Mouse (Mus musculus) neural tube, embryonic 10.5 days (tissue): ENCODE data around the gene Lhcgr.
A peak's percentile ranks its signal among the peaks of the same experiment; 100 is the strongest.
"Not testable (repeated sequence)": the region's sequence is repeated elsewhere in the genome, so short reads cannot be mapped to it uniquely, and the experiment has no call there.

Experiments
- DNase-seq: peaks from one replicate; pipeline ENCODE4 v3.0.0-alpha.2; 2017; ENCODE audit warnings: low spot score; ENCODE audit errors: extremely low spot score

Lhcgr gene

DNA sequence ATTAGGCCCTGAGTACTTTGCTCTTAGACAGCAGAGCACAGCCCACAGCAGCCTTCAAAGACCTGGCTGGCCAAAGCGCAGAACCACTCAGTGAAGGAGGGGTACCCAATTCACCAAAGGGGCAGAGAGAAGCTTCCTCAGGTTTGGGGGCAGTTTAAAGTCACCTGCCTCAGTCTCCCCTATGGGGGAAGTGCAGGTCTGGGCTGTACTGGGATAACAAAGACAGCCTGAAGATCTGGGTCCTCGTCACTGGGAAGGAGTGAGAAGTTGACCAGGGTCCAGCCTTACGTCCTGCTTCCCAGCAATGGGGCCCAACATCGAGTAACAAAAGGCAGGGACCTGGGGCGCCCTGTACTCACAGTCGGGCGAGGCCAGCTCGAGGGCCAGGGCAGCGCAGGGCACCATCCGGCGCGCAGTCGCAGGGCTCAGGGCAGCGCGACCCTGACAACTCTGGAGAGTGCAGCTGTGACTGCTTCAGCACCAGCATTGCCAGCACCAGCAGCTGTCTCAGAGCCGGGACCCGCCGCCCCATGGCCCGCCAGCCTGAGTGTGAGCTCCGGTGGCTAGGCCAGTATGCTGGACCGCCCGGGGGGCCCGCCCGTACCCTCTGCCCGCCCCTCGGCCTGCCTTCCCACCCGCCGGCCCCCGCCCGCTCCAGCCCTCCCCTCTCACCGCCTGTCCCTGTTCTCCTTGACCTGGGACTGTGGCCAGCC, at the start of gene Lhcgr:
Lhcgr (minus strand) TSS at position 551 of the 713 bp plus-strand sequence.
- DNase-seq = peak; percentile 36

DNA sequence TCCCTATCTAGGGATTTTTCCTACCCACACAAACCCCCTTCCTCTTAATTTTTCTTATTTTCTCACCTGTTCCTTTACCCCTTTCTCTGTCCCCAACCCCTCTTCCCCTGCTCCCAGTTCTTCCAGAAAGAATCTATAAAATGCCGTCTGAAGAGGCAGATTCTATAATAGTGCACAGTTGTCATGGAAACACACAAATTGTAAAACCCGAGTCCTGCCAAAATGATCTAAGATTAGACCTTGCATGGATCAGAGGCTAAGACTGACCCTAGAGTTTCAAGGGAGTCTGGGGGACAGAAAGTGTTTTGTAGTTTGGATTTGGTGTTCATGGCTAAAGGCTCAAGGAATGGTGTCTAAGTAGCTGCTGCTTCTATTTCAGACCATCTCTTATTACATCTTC, 25.8 kb upstream of the Lhcgr start:
- no peak for DNase-seq

DNA sequence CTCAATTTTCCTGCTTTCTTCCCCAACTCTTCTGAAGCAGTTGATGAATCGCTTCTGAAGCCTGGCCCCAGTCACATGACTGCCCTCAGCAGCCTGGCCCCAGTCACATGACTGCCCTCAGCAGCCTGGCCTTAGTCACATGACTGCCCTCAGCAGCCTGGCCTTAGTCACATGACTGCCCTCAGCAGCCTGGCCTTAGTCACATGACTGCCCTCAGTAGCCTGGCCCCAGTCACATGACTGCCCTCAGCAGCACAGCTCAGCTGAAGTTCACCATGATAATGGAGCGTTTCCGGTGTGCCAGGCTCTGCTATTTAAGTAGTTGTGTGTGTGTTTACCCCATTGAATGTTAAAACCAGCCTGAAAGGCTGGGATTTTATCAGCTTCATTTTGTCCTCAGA, 21.2 kb upstream of the Lhcgr start:
- DNase-seq = not testable (repeated sequence)

DNA sequence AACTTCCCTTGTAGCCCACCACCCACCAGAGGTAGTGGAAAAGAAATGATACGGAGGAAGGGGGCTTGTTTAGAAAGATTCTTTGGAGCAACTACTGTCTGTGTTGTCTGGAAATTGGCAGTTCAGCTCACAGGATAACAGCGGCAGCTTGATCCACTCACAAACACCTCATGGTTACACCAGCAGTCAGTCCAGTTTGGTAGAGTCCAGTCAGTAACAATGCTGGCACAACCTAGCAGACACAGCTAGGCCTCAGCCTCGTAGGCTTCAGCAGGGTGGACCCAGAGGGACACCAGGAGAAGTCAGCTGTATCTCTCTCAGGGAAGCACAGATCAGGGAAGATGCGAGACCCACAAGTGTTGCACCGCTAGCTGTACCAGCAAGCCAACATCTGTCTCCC, 19.0 kb upstream of the Lhcgr start:
- DNase-seq = no peak

DNA sequence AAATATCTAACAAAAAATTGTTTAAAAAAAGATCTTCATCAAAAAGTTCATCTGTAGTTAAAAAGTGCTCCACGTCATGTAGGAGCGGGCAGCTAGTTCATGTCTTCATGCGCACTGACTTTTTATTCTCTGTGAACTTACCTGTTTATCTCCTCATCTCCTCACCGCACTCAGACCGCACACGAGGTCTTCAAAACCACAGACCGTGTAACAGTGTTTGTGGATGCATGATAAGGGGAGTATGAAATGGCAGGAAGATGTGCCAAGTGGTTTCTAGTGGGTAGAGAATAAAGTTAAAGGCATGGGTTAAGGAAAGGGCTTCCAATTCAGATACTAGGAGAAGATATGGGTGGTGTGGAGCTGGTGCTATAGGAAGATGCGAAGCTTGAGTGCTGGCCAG, 14.6 kb upstream of the Lhcgr start:
- DNase-seq = no peak

DNA sequence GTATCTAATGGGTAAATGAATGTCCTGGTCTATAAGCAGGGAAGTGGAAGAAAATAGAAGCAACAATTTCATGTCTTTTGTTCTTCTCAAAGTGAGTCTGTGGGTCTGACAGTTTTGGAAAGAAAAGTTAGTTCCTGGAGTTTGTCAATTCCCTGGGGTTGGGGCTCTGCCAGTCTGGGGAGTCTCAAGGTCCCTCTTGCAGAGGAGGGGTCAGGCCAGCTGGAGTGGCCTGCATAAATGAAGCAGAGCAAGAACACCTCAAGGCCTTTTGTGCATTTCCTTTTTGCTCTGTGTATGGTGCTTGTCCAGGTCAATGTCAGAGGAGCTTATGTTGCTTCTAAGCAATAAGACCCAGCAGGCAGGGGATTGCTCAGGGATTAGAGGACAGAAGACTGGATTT, 11.7 kb upstream of the Lhcgr start:
- DNase-seq = no peak

DNA sequence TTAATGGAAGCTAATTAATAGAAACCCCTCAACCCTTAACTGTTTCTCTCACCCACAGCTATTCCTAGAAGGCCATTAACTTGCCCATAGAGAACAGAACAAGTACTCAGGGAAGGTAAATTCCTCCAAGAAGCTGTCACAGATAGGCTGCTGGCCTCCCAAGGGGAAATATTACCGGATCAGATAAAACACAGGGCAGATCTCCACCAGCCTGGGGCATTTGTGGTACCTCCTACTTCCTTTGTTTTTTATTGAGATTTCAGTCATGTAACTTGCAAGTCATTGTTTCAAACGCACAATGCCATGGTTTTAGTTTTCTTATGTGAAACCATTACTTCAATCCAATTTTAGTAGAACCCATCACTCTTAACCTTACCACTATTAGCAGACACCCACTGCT, 1.1 kb downstream of the Lhcgr start:
- DNase-seq = no peak

DNA sequence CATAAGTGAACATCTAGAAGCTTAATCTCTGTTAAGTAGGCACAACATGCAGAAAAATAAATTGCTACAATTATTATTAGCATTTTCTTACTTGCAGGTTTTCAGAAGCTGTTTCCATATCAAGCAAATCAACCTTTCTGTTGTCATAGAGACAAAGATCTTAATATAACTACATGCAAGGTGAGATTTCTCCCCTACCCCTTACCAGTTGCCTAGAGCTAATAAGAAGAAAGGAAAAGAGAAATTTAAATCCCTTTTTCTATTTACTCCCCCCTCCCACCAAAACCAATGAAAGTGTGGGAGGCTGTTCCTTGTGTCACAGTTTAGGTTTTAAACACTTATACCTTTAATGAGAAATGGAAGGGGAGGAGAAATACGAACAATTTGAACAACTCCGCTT, 3.4 kb downstream of the Lhcgr start:
- no peak for DNase-seq

DNA sequence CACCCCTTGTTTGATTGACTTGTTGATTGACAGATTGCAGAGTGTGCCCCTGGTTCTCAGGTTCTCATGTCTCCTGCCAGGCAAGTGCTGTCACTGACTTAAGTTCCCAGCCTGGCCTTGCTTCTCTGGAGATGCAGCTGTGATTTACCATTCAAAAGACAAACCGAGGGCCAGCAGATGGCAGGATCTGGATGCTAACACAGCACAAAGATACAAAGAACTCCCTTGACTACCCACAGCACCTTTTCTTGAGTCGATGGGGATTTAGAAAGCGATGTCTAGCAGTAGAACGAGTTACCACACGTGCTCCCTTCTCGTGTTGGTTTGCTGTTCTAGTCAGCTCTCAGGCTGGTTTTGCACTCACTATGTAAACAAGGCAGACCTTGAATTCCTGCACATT, 4.9 kb downstream of the Lhcgr start:
- DNase-seq = no peak

DNA sequence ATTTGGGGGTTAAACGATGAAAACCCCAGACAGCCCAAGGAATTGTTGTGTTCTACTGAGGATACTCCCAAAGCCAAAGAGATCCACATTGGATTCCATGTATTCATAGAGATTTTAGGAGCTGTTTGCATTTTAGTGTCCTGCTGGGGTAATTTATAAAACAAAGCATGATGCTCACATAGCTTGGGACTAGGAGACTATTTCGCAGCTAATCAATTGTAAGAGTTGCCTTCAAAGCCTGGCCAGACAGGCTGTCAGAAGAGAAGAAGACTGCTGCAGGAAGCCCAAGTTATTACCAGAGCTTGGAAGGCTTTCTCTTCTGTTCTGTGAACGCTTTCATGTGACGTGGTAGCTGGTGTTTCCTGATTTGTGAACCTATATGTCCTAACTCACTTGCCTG, 5.4 kb downstream of the Lhcgr start:
- no peak for DNase-seq

DNA sequence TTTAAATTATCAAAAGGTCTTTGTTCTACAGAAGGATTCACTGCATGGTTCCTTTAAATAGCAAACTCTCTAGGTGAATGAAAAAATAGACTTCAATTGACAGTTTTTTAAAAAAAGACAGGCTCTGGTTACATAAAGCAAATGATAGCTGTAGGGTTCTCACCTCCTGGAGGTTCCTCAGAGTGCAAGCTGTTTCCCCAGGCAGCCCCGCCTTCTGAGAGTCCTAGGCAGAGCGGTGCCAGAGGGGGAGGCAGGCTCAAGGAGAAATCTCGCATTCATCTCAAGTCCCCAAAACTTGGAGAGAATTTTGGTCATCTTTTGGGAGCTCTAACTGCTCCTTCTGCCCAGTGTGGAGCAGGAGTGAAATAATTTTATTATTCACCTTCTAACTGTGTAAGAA, 12.6 kb downstream of the Lhcgr start:
- no peak for DNase-seq

DNA sequence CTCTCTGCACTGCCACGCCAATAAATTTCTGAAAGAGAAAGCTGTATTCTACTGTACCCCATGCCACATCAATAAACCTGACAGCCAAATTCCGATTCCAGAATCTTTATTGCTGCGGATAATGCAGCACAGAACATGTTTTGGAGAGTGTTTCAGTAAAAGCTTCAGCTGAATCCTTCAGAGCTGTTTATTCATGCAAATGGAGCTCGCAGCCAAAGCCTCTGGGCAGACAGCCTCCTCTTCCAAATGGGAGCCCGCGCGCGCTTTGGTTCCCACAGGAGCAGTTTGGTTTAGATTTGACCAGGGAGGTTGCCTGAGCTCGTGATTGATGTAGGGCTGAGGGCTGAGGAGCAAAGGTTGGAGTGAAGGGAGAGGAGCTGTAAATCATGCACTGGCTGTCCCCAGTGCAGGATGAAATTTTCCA, 17.7 kb downstream of the Lhcgr start:
- peak; percentile 40 for DNase-seq

DNA sequence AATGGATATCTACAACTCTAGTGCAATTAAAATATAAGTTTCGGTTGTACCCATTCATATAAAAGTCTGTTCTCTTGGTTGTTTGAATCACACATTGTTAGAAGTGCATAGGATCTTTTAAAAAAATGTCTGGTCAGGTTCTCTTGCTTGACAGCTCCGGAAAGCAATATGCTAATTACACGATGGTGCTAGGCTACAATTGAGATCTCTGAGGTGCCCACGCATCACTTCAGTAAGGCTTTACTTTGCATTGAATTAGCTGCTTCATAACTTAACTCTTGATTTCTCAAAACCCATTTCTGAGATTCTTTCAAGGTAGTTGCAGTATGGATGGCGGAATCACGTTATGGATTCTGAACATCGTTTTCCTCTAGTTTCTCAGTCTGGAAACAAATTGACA, 21.7 kb downstream of the Lhcgr start:
- DNase-seq = no peak

DNA sequence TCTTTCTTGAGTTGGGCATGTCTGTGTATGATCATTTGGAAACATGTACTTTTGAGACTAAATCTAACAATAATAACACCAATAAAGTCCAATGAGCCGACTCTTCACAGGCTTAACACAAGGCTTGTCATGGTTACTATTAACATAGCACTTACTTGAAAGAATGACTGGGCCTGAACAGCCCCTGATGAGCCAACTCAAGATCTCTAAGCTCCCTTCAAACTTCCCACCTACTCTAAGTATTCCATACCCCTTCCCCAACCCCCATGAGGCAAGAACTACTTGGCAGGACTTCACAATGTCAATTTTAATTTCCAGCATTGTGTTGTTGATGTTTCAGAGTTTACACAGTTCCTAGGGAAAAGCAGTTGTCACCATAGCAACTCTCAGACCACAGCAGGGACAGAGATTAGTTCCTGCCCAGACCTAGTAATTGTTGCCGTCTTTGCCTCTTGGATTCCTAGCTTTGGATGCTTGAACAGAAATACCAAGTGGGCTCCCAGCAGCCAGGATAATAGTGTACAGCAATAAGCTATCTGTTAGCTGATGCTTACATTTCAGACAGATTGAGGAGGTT, 22.4 kb downstream of the Lhcgr start:
- DNase-seq = no peak

DNA sequence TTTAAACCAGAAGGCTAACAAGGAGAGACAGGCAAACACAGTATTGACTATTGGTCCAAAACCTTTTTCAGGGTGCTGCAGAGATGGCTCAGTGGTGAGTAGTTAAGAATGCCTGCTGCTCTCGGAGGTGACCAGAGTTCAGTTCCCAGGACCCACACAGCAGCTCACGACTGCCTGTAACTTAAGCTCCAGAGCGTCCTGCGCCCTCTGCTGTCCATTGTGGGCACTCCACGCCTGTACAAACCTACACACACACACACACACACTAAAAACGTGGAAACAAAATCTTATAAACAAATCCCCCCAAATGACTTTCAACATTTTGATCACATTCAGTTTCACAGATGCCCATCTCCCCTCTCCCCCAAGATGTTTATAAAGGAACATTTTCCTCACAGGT, 24.9 kb downstream of the Lhcgr start:
- DNase-seq = no peak

DNA sequence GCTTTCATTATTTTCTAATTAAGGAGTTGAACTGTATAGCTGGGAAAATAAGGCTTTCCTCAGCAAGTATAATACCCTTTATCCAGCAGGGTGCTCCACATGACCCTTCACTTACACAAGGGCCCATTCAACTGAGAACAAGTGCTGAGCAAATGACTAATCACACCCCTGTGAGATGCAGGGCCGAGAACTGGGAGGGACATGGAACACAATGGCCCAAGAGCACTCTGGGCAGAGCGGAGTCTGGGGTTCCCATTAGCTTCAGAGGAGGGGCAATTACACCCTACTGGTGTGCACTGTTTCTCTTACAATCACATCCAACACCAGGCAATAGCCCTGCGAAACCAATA, 27.7 kb downstream of the Lhcgr start:
- peak; percentile 41 for DNase-seq

DNA sequence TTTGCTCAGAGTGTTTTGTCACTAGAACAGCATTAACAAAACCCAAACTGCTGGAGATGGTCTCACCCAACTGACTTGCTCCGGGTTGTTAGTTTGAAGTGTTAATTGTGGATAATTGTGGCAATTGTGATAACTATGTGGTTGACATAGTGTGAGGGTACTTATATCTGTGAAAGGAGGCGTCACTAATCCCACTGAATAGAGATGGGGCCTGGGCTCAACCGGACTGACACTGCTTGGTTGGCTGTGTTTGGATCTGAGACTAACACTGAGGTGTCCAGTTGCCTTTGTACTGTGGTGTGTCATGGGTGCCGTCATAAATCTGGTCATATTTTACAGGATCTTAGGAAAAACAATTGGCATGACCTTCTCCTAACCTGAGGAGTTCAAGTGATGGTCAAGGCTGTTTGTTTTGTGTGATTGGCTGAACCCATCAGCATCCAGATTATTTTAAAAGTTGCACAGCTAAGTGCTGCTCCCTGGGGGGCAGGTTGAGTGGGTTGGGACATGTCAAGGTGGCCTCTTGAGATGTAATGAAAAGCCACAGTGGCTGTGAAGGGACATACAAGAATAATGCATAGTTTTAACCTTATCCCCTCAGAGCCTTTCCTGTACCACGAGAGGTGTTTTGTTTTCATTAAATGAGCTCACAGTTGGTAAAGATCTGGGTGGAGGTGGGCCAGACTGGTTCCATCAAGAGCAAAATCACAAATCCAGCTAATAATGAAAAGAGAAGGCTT, 28.2 kb downstream of the Lhcgr start:
- DNase-seq = peak; percentile 36

DNA sequence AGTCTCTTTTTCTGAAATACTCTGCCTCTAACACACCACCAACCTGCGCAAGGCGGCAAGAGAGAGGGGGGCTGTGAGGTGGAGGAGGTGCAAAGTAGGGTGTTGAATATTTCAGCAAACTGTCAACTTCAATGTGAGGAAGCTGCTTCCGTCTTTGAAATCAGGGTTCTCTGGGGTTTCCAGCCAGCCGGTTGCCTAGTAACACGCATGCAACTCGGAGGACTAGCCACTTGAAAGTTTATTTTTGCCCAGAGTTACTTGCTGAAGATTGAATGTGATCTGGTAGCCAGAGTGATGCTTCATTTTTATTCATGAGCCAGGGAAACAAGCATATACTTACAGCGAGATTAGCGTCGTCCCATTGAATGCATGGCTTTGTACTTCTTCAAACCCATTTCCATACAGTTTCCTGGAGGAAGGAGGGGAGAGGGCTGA, 33.8 kb downstream of the Lhcgr start:
- DNase-seq = peak; percentile 17

DNA sequence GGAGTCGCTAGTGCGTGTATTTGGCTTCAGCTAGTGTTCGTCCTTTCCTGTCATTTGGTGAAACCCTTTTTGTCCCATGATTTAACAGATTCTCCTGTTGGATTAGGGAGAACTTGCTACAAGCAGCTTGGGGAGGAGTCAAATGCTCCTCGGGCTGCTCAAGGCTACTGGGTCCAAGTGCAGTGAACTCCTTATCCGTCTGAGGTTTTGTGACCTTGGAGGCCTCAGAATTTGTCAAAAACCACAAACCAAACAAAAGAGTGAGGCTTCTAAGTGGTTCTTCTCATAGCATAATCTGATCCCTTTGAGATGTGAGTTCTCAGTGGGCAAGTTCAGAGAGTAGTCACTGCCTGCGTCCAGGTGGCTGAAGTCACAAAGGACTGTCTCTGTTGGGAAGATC, 36.0 kb downstream of the Lhcgr start:
- peak; percentile 8 for DNase-seq

DNA sequence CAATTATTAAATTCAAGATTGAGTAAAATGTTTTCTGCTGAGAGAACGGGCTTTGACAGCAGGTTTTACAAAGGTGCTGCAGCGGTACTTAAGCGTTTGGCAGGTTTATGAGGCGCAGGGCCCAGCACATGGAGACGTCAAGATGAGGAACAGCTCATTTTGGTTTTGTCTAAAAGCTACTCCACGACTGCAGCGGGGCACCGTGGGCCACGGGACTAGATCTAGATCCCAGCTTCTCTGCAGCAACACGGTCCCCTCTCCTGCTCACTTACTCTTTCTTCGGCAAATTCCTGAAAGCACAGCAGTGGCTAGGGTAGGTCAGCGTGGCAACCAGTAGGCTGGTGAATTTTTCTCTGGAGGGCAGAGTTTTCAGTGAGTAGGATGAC, 38.3 kb downstream of the Lhcgr start:
- DNase-seq = peak; percentile 38

DNA sequence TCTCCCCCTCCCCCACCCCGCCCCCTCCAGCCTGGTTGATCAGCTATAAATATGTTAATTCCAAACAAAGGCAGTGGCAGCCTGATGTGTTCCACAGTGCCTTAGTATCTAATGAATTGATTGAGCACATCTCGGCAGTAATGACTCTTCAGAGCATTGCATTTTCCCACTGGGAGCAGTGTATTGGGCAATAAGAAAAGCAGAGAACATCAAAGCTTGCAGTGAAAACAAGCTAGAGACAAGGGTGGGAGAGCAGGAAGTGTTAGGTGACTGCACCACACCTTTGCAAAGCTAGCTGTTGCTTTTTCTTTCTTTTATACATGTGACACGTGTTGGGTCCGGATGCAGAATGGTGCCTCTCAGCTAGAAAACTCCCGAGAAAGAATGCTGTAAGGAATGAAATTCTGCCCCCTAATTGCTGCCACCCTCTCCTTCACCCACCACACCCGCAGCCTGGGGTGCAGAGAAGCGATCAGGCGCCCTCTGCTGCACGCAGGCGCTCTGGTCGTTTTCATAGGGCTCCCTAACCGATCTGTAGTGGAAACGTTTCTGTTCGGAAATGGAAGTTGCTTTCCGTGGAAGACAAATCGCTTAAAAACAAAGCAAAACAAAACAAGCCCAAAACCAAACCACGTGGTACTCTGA, 38.8 kb downstream of the Lhcgr start:
- DNase-seq = peak; percentile 45

DNA sequence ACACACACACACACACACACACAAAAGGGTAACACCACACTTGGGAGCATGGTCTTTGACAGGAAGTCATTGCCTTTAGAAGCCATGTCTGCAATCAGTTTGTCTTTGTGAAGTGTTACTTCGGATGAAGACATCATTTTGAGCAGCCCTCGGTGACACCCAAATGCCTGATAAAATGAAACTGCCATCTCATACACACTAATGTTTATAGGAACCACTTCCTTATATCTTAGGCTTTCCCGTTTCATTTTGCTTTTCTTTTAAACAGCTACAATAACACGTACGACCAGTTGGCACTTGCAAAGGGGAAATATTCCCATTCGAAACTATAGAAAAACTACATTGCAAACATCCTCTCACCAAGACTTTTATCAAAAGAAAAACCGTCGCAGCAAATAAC, 42.1 kb downstream of the Lhcgr start:
- no peak for DNase-seq
